Mouse (Mus musculus): Measurements from ENCODE around the gene Pla2g2f. TPM values are rescaled to one million over a fixed set of nuclear protein-coding genes. Genes with fewer than 3 reads are reported as not detected.

Pla2g2f gene
- polyA plus RNA-seq (2012; rRNA removed) (0.02 TPM in 2 replicates), polyA plus RNA-seq (2014; fragmentation: Nextera tagmentation; extraction: Ambion mirVana) (not detected in 2 replicates)

DNA sequence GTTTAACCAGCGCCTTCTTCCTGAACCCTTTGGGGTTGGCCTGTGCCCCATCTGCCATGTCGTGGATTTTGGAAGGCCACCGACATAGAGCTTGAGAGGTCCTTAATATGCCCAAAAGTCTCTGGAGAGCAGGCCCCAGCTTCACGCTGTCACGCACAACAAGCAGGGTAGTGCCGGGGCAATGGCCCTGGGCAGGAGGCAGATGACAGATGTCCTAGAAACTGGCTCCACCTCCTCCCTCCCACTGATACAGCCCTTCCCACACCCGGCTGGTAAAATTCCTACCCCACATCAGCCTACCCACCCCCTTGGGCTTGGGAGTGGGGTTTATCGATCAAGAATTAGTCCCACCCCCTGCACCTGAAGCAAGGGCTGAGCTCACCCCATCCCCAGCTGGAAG is at the start of gene Pla2g2f:
Pla2g2f (minus strand) TSS at position 211 of the 400 bp plus-strand sequence.
- Histone ChIP-seq H3K27me3 (ENCODE audit: control insufficient read depth, insufficient read depth, low read length) (no peaks in the 10 kb centered on the region), H3K4me2 (ENCODE audit: low read depth) (no peak within 1 kb of the TSS), H3K27ac (no peak within 1 kb of the TSS), H3K9ac (replicated peaks) (no peak within 1 kb of the TSS), H3K4me1 (replicated peaks; ENCODE audit: control insufficient read depth in 2 of 2, insufficient read depth in 2 of 2, low read length in 1 of 2) (no peaks in the 10 kb centered on the region), H3K9me3 (ENCODE audit: control insufficient read depth, low read length) (no peaks in the 10 kb centered on the region), H3K36me3 (replicated peaks; ENCODE audit: control insufficient read depth, insufficient read depth, low read depth) (no peaks in the 10 kb centered on the region), H3K4me3 (ENCODE audit: insufficient read depth in 1 of 2, low read depth in 2 of 2, low read length in 2 of 2) (no peak within 1 kb of the TSS)
- 72% methylated on average over 8 of the region's 8 CpGs for WGBS (ENCODE audit: insufficient replicate concordance)
- ATAC-seq (ENCODE audit: insufficient read depth): no peak
- no peak for TF ChIP-seq EP300 (IDR thresholded peaks at IDR 0.05; ENCODE audit: low read depth)
- no peak for TF ChIP-seq CTCF (IDR thresholded peaks at IDR 0.05; ENCODE audit: low read depth)
- DNase-seq (ENCODE audit: low read depth in 3 of 3, low spot score in 3 of 3): no peak

DNA sequence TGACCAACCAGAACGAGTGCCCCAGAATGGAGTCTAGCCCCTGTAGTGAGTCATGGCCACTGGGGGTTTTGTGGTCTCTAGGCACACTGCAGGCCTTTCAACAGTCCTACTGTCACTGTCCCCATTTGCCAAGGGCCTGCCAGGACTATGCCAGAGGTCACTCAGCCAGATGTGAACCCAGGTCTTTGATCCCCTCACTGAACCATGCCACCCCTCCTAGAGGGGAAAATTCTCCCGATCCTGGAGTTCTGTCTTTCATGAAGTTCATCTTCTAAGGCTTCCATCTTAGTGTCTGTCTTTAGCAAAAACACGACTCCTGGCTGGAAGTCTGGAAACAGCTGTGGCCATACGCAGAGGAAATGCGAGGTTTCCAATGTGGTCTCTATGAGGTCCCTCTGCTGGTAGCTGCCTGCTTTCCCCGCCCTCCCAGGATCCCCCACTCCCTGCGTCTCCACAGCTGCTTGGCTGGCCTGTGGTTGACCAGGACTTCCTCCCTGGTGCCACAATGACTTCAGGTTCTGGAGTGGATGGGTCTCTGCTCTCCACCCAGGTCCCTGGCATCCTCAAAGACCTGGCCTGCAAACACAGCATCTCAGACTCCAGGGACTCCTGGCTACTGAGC is 49.6 kb upstream of the Pla2g2f start:
- ATAC-seq (ENCODE audit: insufficient read depth) (no peak), DNase-seq (ENCODE audit: low read depth in 3 of 3, low spot score in 3 of 3) (no peak)
- 16% methylated on average over 7 of the region's 7 CpGs for WGBS (ENCODE audit: insufficient replicate concordance)
- H3K9me3 ChIP-seq (ENCODE audit: control insufficient read depth, low read length): no peaks in the 10 kb centered on the region
- H3K27ac ChIP-seq: no peak overlapping the region
- no peak for TF ChIP-seq EP300 (IDR thresholded peaks at IDR 0.05; ENCODE audit: low read depth)
- no peak for TF ChIP-seq CTCF (IDR thresholded peaks at IDR 0.05; ENCODE audit: low read depth)
- H3K27me3 ChIP-seq (ENCODE audit: control insufficient read depth, insufficient read depth, low read length): no peaks in the 10 kb centered on the region
- no peaks in the 10 kb centered on the region for H3K4me1 ChIP-seq (replicated peaks; ENCODE audit: control insufficient read depth in 2 of 2, insufficient read depth in 2 of 2, low read length in 1 of 2)
- no peak overlapping the region for H3K4me3 ChIP-seq (ENCODE audit: insufficient read depth in 1 of 2, low read depth in 2 of 2, low read length in 2 of 2)
- H3K4me2 ChIP-seq (ENCODE audit: low read depth): no peak overlapping the region
- no peaks in the 10 kb centered on the region for H3K36me3 ChIP-seq (replicated peaks; ENCODE audit: control insufficient read depth, insufficient read depth, low read depth)
- no peak overlapping the region for H3K9ac ChIP-seq (replicated peaks)

DNA sequence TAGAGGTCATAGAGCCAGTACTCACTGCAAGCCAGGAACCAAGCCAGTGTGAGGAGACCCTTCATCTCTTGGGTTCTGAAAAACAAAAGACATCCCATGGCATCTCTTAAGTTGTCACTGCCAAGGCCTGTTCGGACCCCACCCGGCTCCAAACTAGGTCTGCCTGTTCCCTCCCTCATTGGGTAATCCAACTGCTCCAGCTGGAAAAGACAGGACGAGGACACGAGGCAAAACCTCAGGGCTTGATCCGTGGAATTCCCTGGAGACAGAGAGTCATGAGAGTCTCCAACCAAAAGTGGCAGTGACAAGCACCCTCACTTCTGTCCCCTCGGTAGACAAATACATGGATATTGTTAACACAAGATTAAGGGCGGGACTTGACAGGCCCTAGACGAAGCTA is 48.7 kb upstream of the Pla2g2f start:
- DNase-seq (ENCODE audit: low read depth in 3 of 3, low spot score in 3 of 3) (no peak), ATAC-seq (ENCODE audit: insufficient read depth) (no peak)
- H3K27ac ChIP-seq: no peak overlapping the region
- no peaks in the 10 kb centered on the region for H3K36me3 ChIP-seq (replicated peaks; ENCODE audit: control insufficient read depth, insufficient read depth, low read depth)
- 56% methylated on average over 8 of the region's 8 CpGs for WGBS (ENCODE audit: insufficient replicate concordance)
- no peak overlapping the region for H3K4me2 ChIP-seq (ENCODE audit: low read depth)
- H3K4me3 ChIP-seq (ENCODE audit: insufficient read depth in 1 of 2, low read depth in 2 of 2, low read length in 2 of 2): no peak overlapping the region
- H3K9me3 ChIP-seq (ENCODE audit: control insufficient read depth, low read length): no peaks in the 10 kb centered on the region
- no peaks in the 10 kb centered on the region for H3K4me1 ChIP-seq (replicated peaks; ENCODE audit: control insufficient read depth in 2 of 2, insufficient read depth in 2 of 2, low read length in 1 of 2)
- no peak overlapping the region for H3K9ac ChIP-seq (replicated peaks)
- TF ChIP-seq EP300 (IDR thresholded peaks at IDR 0.05; ENCODE audit: low read depth): no peak
- no peaks in the 10 kb centered on the region for H3K27me3 ChIP-seq (ENCODE audit: control insufficient read depth, insufficient read depth, low read length)

DNA sequence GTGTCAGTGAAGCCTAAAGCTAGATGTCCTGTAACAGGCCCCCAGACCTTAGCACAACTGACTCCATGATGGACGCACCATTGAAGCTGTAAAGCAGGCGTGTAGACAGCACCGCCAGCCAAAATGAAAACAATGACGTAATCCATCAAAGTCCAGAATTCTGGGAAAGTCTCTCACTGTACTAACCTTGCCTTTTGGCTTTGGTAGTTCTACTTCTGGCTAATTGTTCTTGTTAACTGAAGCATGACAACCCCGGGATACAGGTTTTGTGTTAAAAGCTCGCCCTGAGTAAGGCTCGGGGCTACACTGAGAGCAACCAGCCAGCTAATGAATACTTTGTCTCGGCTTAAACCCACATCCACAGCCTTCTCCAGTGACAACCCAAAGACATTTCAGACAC is 47.8 kb upstream of the Pla2g2f start:
- no peak for TF ChIP-seq CTCF (IDR thresholded peaks at IDR 0.05; ENCODE audit: low read depth)
- no peak for TF ChIP-seq EP300 (IDR thresholded peaks at IDR 0.05; ENCODE audit: low read depth)
- DNase-seq (ENCODE audit: low read depth in 3 of 3, low spot score in 3 of 3) (no peak), ATAC-seq (ENCODE audit: insufficient read depth) (no peak)
- no peaks in the 10 kb centered on the region for H3K27me3 ChIP-seq (ENCODE audit: control insufficient read depth, insufficient read depth, low read length)
- no peak overlapping the region for H3K9ac ChIP-seq (replicated peaks)
- no peak overlapping the region for H3K27ac ChIP-seq
- H3K4me1 ChIP-seq (replicated peaks; ENCODE audit: control insufficient read depth in 2 of 2, insufficient read depth in 2 of 2, low read length in 1 of 2): no peaks in the 10 kb centered on the region
- H3K4me3 ChIP-seq (ENCODE audit: insufficient read depth in 1 of 2, low read depth in 2 of 2, low read length in 2 of 2): no peak overlapping the region
- no peaks in the 10 kb centered on the region for H3K36me3 ChIP-seq (replicated peaks; ENCODE audit: control insufficient read depth, insufficient read depth, low read depth)
- H3K9me3 ChIP-seq (ENCODE audit: control insufficient read depth, low read length): no peaks in the 10 kb centered on the region
- 44% methylated on average over 8 of the region's 8 CpGs for WGBS (ENCODE audit: insufficient replicate concordance)
- no peak overlapping the region for H3K4me2 ChIP-seq (ENCODE audit: low read depth)

DNA sequence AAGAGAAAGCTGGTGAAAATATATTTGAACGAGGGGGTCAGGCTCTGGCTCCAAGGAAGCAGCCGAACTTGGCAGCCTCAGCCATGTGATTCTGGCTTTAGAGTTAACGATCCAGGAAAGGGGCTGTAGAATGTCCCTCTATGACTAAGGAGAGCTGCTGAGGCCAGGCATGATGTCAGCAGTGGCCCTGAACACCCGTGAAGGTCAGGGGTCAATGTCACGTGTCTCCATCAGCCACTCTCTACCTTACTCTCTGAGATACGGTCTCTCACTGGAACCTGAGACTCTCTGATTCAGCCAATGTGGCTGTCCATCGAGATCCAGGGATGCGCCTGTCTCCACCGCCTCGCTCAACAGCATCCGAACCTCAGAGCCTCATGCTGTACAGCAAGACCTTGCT is 45.5 kb upstream of the Pla2g2f start:
- Histone ChIP-seq H3K36me3 (replicated peaks; ENCODE audit: control insufficient read depth, insufficient read depth, low read depth) (no peaks in the 10 kb centered on the region), H3K9ac (replicated peaks) (no peak overlapping the region), H3K4me3 (ENCODE audit: insufficient read depth in 1 of 2, low read depth in 2 of 2, low read length in 2 of 2) (no peak overlapping the region), H3K27ac (no peak overlapping the region), H3K4me1 (replicated peaks; ENCODE audit: control insufficient read depth in 2 of 2, insufficient read depth in 2 of 2, low read length in 1 of 2) (no peaks in the 10 kb centered on the region), H3K9me3 (ENCODE audit: control insufficient read depth, low read length) (no peaks in the 10 kb centered on the region), H3K27me3 (ENCODE audit: control insufficient read depth, insufficient read depth, low read length) (no peaks in the 10 kb centered on the region), H3K4me2 (ENCODE audit: low read depth) (no peak overlapping the region)
- 67% methylated on average over 11 of the region's 11 CpGs for WGBS (ENCODE audit: insufficient replicate concordance)
- TF ChIP-seq EP300 (IDR thresholded peaks at IDR 0.05; ENCODE audit: low read depth): no peak
- no peak for TF ChIP-seq CTCF (IDR thresholded peaks at IDR 0.05; ENCODE audit: low read depth)
- DNase-seq (ENCODE audit: low read depth in 3 of 3, low spot score in 3 of 3) (no peak), ATAC-seq (ENCODE audit: insufficient read depth) (no peak)

Measured in liver, embryonic 14.5 days (tissue).